10 mouse cellular contexts compared by ENCODE assay signal in genomic region chr11:99055143-99055542, GRCm38 (mm10). TPM values are rescaled to one million over a fixed set of nuclear protein-coding genes. Genes with fewer than 3 reads are reported as not detected.
DNase-seq lines count a peak whose midpoint lies in the region; ATAC-seq and TF ChIP-seq lines count a peak whose summit lies in the region.
"Had no signal": no experiment of that assay in that cellular context is flagged by ENCODE, and none has a peak within 500 bp of the region (broad histone marks: within the 10 kb centered on the region; RNA-seq: fewer than 3 reads in every experiment).

No protein-coding gene starts in this region.

- H3K27me3 ChIP-seq in intestine, embryonic 14.5 days (replicated peaks; ENCODE audit: control insufficient read depth, insufficient read depth, low read length) = no peaks in the 10 kb centered on the region
- H3K27me3 ChIP-seq in intestine, postnatal 0 days (replicated peaks; ENCODE audit: control insufficient read depth, insufficient read depth, low read length) = no peaks in the 10 kb centered on the region
- H3K27me3 ChIP-seq in embryonic facial prominence, embryonic 10.5 days (replicated peaks; ENCODE audit: low read depth, poor library complexity, severe bottlenecking) = no peaks in the 10 kb centered on the region

- H3K4me2 ChIP-seq in intestine, embryonic 14.5 days (ENCODE audit: low read length) = no peak overlapping the region
- H3K4me2 ChIP-seq in intestine, postnatal 0 days (replicated peaks; ENCODE audit: low read depth) = no peak overlapping the region
- H3K4me2 ChIP-seq: liver, embryonic 11.5 days had no signal

- H3K9ac ChIP-seq in intestine, embryonic 14.5 days (ENCODE audit: low read length) = no peak overlapping the region
- no peak overlapping the region for H3K9ac ChIP-seq in intestine, postnatal 0 days (ENCODE audit: low read depth, low read length)

- H3K4me3 ChIP-seq in intestine, embryonic 14.5 days (ENCODE audit: low read depth, low read length) = no peak overlapping the region
- H3K4me3 ChIP-seq in intestine, postnatal 0 days (ENCODE audit: low read depth, low read length) = no peak overlapping the region
- peak overlapping the region; percentile 16 for H3K4me3 ChIP-seq in embryonic facial prominence, embryonic 10.5 days
- H3K4me3 ChIP-seq: erythroblast, embryonic 14.5 days had no signal

- intact Hi-C loops in left cerebral cortex, postnatal 14 days (cut with DNase I) = no loop called here

- no peak for TF ChIP-seq CTCF in intestine, postnatal 0 days (IDR thresholded peaks at IDR 0.05; ENCODE audit: low read depth)

- 40% methylated on average over 4 of the region's 4 CpGs for WGBS in intestine, embryonic 14.5 days
- WGBS in intestine, postnatal 0 days = 49% methylated on average over 4 of the region's 4 CpGs
- WGBS in embryonic facial prominence, embryonic 10.5 days = 35% methylated on average over 4 of the region's 4 CpGs

- H3K27ac ChIP-seq in intestine, embryonic 14.5 days (ENCODE audit: low read depth) = peak overlapping the region; percentile 20; the same call in 1 of the 2 replicates
- H3K27ac ChIP-seq in intestine, postnatal 0 days (ENCODE audit: low read depth, low read length) = no peak overlapping the region
- H3K27ac ChIP-seq in embryonic facial prominence, embryonic 10.5 days (replicated peaks) = peak overlapping the region; percentile 80

- H3K36me3 ChIP-seq in intestine, embryonic 14.5 days (ENCODE audit: control insufficient read depth, insufficient read depth, low read length) = peaks cover 28% of the 10 kb centered on the region
- H3K36me3 ChIP-seq in intestine, postnatal 0 days (ENCODE audit: control insufficient read depth, insufficient read depth) = peaks cover 9% of the 10 kb centered on the region; the same call in 1 of the 2 replicates
- peaks cover 41% of the 10 kb centered on the region for H3K36me3 ChIP-seq in embryonic facial prominence, embryonic 10.5 days (replicated peaks)

- peak; percentile 67 for DNase-seq in adrenal gland, postnatal 14 days
- no peak for DNase-seq in adrenal gland, postnatal 4 days (ENCODE audit: low spot score in 2 of 2)
- no peak for DNase-seq in intestine, embryonic 14.5 days (ENCODE audit: low spot score)
- DNase-seq in embryonic facial prominence, embryonic 10.5 days (ENCODE audit: low spot score) = peak; percentile 48
- DNase-seq in kidney, postnatal 14 days = peak; percentile 61
- DNase-seq in left cerebral cortex, postnatal 14 days (ENCODE audit: low spot score in 2 of 2) = no peak
- no peak for DNase-seq in embryo, embryonic 11 days

- ATAC-seq in intestine, embryonic 14.5 days (replicated peaks; ENCODE audit: low FRiP score, low TSS enrichment, low read depth) = no peak
- no peak for ATAC-seq in intestine, postnatal 0 days

- H3K9me3 ChIP-seq in intestine, embryonic 14.5 days (ENCODE audit: control insufficient read depth, low read length) = no peaks in the 10 kb centered on the region
- no peaks in the 10 kb centered on the region for H3K9me3 ChIP-seq in intestine, postnatal 0 days (ENCODE audit: control insufficient read depth)
- H3K9me3 ChIP-seq in embryonic facial prominence, embryonic 10.5 days = peaks cover 9% of the 10 kb centered on the region; the same call in 1 of the 2 replicates

- peaks cover 3% of the 10 kb centered on the region; the same call in 1 of the 2 replicates for H3K4me1 ChIP-seq in intestine, embryonic 14.5 days (replicated peaks; ENCODE audit: control insufficient read depth, insufficient read depth, low read length)
- H3K4me1 ChIP-seq in intestine, postnatal 0 days (replicated peaks; ENCODE audit: control insufficient read depth, insufficient read depth, low read length) = no peaks in the 10 kb centered on the region
- H3K4me1 ChIP-seq in embryonic facial prominence, embryonic 10.5 days = peaks cover 59% of the 10 kb centered on the region

RNA-seq across cellular contexts. Expression of gene Igfbp4, which starts 14.1 kb away (rescaled TPM):
- total RNA-seq in adrenal gland, postnatal 14 days (2021) = 112 and 219 TPM in 2 replicates
- total RNA-seq in adrenal gland, postnatal 4 days (2021) = 100 to 1,000 TPM; 223 to 254 TPM
- polyA plus RNA-seq in intestine, embryonic 14.5 days (2014; fragmentation: Nextera tagmentation; extraction: Ambion mirVana) = 467 and 480 TPM in 2 replicates
- polyA plus RNA-seq in intestine, postnatal 0 days (2015; fragmentation: Nextera tagmentation; extraction: Ambion mirVana) = 174 and 176 TPM in 2 replicates
- 658 and 684 TPM in 2 replicates for polyA plus RNA-seq in embryonic facial prominence, embryonic 10.5 days (2016; fragmentation: Nextera tagmentation; extraction: Ambion mirVana)
- 100 to 1,000 TPM in 1 of 2 experiments, 10 to 100 TPM in 1; 98.7 to 107 TPM for total RNA-seq in left cerebral cortex, postnatal 14 days (2021)

RNA-seq across cellular contexts. Expression of gene Top2a, which starts 31.2 kb away (rescaled TPM):
- 52.0 and 70.5 TPM in 2 replicates for total RNA-seq in adrenal gland, postnatal 14 days (2021)
- 100 to 1,000 TPM in 1 of 2 experiments, 10 to 100 TPM in 1; 97.3 to 114 TPM for total RNA-seq in adrenal gland, postnatal 4 days (2021)
- 248 and 272 TPM in 2 replicates for polyA plus RNA-seq in intestine, embryonic 14.5 days (2014; fragmentation: Nextera tagmentation; extraction: Ambion mirVana)
- 40.9 and 41.8 TPM in 2 replicates for polyA plus RNA-seq in intestine, postnatal 0 days (2015; fragmentation: Nextera tagmentation; extraction: Ambion mirVana)
- 332 and 336 TPM in 2 replicates for polyA plus RNA-seq in embryonic facial prominence, embryonic 10.5 days (2016; fragmentation: Nextera tagmentation; extraction: Ambion mirVana)
- 1 to 10 TPM; 4.1 to 4.9 TPM for total RNA-seq in left cerebral cortex, postnatal 14 days (2021)

RNA-seq across cellular contexts. Expression of gene Tns4, which starts 34.0 kb away (rescaled TPM):
- total RNA-seq in adrenal gland, postnatal 14 days (2021) = 0.52 and 0.90 TPM in 2 replicates
- total RNA-seq in adrenal gland, postnatal 4 days (2021) = under 1 TPM; 0.31 to 0.51 TPM
- 0.70 and 0.84 TPM in 2 replicates for polyA plus RNA-seq in intestine, embryonic 14.5 days (2014; fragmentation: Nextera tagmentation; extraction: Ambion mirVana)
- polyA plus RNA-seq in intestine, postnatal 0 days (2015; fragmentation: Nextera tagmentation; extraction: Ambion mirVana) = 0.39 and 0.53 TPM in 2 replicates
- polyA plus RNA-seq in embryonic facial prominence, embryonic 10.5 days (2016; fragmentation: Nextera tagmentation; extraction: Ambion mirVana) = 0.96 and 1.0 TPM in 2 replicates
- under 1 TPM; 0.33 to 0.34 TPM for total RNA-seq in left cerebral cortex, postnatal 14 days (2021)
- polyA plus RNA-seq: erythroblast, embryonic 14.5 days; liver, embryonic 11.5 days had no signal

Comparison
In these comparisons a context has a peak if more than half of its experiments do, and no peak if none do; other contexts are left out.
1. DNase-seq: peak in adrenal gland, postnatal 14 days (single experiment), embryonic facial prominence, embryonic 10.5 days (single experiment) and kidney, postnatal 14 days (single experiment); none in adrenal gland, postnatal 4 days (0 of 2), intestine, embryonic 14.5 days (single experiment), left cerebral cortex, postnatal 14 days (0 of 2) and embryo, embryonic 11 days (single experiment).